Mouse (Mus musculus) T-helper 2 cell (primary cell): Measurements from ENCODE around the gene U90926.
"Not testable (repeated sequence)": the region's sequence is repeated elsewhere in the genome, so short reads cannot be mapped to it uniquely, and the experiment has no call there.

ENCODE experiments used
- in situ Hi-C: fragments of 300-600 bp; cut with MboI, MseI; formaldehyde crosslinking; loops from one replicate; pipeline ENCODE4 v1.15.1; 2025; ENCODE audit warnings: high pct_unique_total_duplicates

Gene U90926

DNA sequence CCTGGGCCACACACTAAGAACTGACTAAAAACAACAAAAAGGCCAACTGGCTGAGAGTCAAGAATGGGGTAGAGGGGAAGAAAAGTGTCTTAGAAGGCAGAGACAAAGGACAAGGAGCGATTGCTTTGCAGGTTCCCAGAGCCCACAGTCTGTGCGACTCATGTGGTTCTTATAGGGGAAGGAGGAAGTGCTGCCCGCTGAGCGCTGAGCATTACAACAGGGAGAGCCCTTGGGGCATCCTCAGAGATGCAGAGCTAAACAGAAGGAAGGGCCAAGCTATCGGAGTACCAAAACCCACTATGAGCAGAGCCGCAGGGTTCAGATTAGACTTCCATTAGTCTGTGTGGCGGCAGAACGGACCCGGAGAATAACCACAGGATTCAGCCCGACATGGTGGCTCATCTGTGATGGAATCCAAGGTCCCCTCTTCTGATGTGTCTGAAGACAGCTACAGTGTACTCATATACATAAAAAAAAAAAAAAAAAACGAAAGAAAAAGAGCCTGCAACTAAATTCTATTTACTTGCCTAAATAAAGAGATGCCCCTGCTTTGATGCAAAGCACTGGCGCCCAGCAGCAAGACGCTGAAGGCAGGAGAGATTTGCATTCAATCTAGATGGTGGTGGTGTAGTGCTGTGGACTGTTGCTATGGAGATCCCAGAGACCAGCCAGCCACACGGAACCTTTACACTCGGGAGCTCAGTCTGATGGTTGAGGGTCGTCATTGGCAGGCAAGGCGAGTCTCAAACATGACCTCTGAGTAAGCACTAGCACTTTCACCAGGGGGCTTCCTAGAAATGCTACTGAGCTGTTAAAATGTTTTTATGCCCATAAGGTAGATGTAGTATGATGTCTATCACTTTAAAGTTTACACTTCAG is 3.9 kb upstream of the U90926 start:
- in situ Hi-C loops: no loop called here

DNA sequence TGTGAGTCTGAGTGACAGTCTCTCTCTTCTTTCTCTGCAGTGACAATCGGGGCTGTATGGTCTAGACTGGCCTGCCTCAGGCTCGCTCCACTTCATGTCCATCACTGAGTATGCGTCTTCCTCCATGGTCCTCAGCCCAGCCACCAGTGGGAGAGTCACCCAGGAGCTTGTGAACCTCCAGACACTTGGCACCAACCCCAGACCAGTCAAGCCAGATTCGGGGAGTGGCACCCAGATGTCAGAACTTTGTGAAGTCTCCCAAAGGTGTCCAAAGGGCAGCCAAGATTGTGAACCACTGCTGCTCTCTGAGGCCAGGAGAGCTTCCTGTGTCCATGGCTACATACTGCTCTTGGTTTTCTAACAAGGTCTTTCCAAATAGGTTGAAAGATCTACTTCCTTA is 3.0 kb downstream of the U90926 start:
- in situ Hi-C loops: no loop called here

DNA sequence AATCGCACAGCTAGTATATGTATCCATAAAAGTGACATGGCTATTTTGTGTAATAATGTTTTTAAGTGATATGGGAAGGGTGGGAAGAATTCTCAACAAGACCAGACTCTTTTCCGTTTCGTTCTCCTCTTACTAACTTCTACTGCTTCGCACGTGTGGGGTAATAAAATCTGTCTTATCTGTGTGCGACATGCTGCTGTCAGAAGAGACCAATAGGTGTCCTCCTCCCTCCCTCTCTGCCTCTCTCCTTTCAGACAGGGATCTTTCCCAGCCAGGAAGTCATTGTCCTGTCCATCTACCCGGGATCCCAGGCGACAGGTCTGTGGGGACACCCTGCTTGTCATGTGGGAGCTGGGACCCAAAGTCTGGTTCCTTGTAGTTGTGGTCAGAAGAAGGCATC is 5.0 kb downstream of the U90926 start:
- in situ Hi-C loops: no loop called here

DNA sequence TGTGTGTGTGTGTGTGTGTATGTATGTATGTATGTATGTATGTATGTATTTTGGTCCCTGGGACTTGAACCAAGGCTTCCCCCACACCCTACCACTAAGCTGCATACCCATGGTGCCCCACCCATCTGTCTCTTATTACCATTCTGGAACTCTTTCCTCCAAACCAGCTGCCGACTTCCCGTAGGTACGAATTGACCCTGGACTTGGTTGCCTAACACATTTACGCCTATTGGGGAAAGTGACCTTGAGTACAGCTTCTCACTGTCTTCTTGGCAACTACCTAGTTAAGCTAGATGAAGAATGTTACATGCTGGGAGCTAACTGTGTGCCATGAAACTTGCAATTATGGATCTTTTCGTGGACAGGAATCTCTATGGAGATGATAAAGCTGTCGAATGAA is 9.1 kb downstream of the U90926 start:
- in situ Hi-C loops: no loop called here

DNA sequence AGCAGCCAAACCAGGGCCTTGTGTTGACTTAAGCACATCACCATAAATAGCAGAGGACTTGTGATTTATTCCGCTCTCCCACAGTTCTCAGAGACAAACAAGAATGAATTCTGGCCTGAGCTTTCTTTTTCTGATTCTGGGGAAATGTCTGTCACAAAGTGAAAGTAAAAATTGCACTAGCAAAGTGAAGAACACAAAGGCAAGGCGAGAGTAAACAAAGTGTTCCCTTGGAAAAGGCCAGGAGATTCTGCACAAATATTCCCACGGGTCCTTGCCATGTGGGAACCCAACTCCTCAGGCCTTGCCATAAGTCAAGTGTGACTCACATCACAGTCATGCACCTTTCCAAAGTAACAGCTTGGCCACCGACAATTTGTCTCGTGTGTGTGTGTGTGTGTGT is 9.5 kb downstream of the U90926 start:
- in situ Hi-C loops: no loop called here

DNA sequence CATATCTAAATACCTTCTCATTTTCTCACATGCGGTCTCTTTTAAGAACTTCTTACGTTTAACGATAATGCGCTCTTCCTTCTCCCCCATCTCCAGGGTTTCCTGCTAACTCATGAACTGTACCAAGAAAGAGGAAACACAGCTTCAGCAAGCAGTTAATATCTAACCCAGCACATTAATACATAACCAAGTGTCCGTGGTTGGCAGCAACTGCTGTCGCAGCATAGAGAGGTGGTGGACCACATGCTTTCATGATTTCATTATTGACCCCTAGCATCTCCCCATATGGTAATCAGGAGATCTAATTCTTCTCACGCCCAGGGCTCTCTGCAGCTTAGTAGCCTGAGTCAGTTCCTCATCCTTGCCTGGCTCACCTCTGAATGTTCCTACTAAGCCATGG is 10.0 kb downstream of the U90926 start:
- in situ Hi-C loops: no loop called here

DNA sequence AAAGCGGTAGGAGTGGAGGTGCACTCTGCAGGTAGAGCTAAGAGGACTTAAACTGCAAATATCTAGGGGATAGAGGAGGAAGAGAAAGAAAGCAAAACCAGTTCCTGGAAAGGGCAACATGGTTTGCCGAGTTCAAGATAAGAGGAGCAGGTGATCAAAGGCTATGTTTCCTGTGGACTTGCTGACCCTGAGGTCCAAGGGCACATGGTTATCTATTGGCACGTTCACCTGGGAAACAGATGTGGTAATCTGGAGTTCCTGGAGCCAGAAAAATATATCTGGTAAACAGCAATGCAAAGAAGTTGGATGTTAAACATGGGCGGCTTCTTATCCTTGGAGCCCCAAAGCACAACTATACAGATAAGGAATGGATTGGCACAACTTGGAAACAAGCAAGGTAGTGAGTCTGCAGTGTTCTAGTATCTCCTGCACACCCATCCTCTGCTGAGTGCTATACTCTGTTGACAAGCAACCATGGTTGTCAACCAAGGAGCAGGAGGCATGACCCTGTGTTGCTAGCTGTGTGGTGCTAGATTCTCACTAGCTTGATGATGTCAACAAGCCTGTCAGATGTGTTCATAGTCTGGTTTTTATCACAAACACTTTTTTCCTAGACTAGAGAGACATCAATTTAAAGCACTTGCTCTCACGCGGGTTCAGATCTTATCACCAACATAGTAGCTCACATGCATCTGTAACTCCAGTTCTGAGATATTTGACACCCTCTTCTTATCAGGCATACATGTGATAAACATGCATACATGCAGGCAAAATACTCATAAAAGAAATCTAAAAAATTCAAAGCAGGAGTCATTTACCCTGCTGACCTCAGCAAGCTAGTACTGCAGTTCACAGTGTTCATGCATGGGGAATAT is 10.8 kb downstream of the U90926 start:
- in situ Hi-C loops: no loop called here

DNA sequence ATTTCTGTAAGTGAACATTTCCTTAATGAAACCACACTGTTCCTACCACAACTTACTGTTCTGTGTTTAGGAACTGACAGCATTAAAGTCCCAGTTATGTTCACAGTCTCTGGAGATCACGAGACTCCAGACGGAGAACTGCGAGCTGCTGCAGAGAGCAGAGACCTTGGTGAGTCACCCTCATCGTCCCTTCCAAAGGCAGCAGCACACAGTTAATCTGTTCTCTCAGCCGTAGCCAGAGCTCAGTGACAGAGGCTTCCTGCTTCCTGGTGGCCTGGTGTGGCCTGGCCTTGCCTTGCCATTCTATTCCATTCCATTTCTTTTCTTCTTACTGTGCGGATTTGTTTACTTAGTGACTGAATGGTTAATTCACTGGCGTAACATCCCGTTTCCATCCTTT is 16.9 kb downstream of the U90926 start:
- in situ Hi-C loops: no loop called here

DNA sequence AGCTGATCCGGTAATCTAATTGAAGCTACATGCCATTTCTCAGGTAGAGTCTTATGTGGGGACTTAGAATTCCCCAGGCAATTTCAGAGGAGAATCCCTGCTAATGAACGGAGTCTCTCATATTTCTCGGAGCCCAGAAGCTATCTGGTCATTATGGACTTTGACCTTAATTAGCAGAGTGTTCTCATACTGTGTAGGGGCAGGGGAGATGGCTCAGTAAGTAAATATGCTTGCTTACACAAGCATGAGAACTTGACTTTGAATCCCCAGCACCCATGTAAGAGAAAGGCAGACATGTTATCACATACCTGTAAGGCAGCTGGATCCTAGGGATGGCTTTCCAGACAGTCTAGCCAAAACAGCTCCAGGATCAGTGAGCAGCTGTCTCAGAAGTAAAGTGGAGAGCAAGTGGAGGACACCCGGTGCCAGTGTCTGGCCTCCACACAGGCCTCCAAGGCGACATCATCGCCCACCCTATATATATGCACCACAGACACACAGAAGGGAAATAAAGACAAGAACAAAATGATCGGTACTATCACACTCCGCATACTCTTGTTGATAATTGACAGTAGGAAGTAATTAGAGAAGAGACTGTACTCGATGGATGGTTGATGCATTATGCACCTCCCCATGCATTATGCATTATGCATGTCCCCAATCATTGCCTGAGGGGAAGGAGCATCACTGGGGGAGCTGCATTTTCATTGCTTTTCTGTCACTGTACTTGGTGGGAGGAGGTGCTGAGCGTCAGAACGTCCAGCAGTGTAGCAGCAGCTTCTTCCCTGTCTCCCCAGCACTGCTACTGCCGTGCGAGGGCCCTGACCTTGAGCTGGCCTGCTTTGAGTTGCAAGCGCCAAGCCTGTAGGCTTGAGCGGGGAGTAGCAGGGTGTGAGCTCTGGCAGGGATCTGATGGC is 18.1 kb downstream of the U90926 start:
- in situ Hi-C loops: no loop called here

DNA sequence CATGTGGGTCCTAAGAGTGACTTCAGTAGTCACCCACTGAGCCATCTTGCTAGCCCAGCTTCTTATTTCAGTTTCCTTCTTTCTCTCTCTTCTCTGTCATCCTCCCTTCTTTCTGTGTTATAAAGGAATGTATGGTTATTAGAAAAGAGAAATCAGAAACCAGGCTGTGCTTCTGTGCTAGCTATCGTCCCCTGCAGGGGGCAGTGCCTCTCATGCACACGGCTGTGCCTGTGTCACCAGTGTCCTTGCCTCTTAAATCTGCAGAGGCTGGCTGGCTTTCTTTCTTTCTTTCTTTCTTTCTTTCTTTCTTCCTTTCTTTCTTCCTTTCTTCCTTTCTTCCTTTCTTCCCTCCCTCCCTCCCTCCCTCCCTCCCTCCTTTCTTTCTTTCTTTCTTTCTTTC is 19.5 kb downstream of the U90926 start:
- in situ Hi-C loops: not testable (repeated sequence)

DNA sequence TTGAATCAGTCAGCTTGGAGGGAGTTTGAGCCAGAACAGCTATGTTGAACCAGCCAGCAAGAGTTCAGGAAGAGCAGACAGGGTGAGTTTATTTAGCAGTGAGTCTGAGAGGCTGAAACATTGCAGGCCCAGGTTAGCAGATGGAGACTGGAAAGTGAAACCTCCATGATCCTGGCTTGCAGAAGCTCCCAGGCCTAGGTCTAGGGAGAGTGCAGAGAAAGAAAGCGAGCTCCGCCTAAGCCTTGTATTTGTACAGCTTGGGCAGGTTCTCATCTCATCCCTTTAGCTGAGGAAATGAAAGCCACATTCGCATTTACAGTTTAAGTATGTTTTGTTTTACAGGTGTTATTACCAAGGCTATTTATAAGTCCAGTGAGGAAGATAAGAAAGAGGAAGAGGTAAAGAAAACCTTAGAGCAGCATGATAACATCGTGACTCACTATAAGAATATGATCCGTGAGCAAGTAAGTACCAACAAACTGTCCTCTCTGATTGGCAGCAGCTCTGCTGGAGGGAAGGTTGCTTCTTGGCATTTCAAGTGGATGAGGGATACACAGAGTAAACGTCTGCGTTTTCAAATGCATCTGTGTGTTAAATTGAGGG is 26.2 kb downstream of the U90926 start:
- in situ Hi-C loops: no loop called here

DNA sequence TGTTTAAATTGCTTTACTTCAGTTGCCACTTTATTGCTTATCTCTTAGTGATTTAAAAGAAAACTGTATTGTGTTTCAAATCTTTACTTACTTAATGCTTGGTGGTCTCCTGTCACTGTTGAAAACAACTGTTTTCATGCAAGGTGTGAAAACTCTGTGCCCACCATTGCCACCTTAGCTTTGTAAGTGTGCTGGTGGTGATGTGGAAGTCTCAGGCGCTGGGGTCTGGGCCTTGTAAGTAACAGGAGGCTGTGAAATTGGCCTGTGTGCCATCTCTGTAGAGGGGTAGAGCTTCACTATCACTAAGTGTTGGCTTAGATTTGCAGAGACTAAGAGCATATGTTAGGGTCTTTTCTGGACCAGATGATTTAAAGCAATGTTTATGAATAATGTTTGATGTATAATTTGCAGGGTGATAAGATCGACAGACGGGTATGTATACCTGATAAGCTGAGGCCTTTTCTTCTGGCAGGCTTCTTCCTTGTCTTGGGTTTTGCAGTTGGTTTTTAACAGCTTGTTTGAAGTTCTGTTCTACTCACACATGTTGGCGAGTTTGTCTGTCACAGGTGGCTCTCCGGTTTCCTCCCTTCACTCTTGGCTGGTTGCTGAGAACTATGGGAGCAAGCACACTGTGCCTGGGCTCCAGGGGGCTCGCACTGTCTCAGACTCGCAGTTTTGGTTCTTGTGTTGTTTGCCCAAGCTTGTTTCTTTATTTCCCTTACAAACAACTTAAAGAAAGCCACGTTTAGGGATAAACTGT is 32.0 kb downstream of the U90926 start:
- in situ Hi-C loops: no loop called here

DNA sequence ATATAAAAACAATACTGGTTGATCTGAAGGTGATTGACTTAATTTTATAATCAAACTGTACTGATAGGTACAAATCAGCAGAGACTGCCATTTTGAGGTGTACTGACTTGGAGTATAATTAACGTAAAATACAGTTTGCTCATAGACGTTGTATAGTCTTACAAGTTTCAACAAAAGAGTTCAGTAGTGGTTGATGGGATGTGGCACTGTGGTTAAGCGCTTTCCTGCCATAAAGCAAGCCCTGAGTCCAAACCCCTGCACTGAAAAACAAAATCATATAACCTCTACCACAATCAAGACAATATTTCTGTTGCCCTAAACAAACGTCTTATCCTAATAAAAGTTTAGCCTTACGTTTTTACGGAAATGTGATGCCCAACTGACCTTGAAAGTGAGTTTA is 49.2 kb downstream of the U90926 start:
- in situ Hi-C loops: no loop called here
